Mouse (Mus musculus) CH12.LX (cell line): ENCODE measurements at regions not wholly inside any gene's neighbourhood (a gene's known extent, or its start where the extent isn't known, plus 50 kb on each side); places are given as distances from the start of the nearest gene placed in this dataset.

Source experiments
- DNase-seq: peaks from one replicate; pipeline ENCODE4 v3.0.0-alpha.2; 2013; ENCODE audit errors: extremely low read depth
- H3K27ac ChIP-seq: 2 replicates; pipeline ENCODE4 v1.5.1; 2012; ENCODE audit warnings: low read depth, mild to moderate bottlenecking, control low read depth, moderate library complexity; ENCODE audit not compliant: insufficient read depth
- H3K27me3 ChIP-seq: replicated peaks from 2 replicates; pipeline ENCODE3; 2012; ENCODE audit warnings: inconsistent platforms
- H3K36me3 ChIP-seq, 2 experiments: replicated peaks in 1 of 2; 2 replicates each; pipeline versions ENCODE3 to v1.6.1; 2012; ENCODE audit warnings: inconsistent platforms in 1 of 2, low read length in 1 of 2, mild to moderate bottlenecking in 1 of 2, mixed read lengths in 1 of 2, moderate library complexity in 1 of 2; ENCODE audit not compliant: control insufficient read depth in 1 of 2, insufficient read depth in 1 of 2
- H3K4me1 ChIP-seq, 2 experiments: 2 replicates each; pipeline ENCODE4 v1.6.1; 2012; ENCODE audit warnings: inconsistent platforms in 1 of 2, moderate library complexity in 1 of 2; ENCODE audit not compliant: insufficient read depth in 2 of 2, control insufficient read depth in 1 of 2
- H3K4me2 ChIP-seq: 2 replicates; pipeline ENCODE4 v1.6.1; 2012; ENCODE audit warnings: low read depth, mild to moderate bottlenecking, control low read depth; ENCODE audit not compliant: poor library complexity, insufficient read depth, severe bottlenecking
- H3K4me3 ChIP-seq, 3 experiments: fragments of 150-350 bp in 1 of 3; sonication (generic) in 1 of 3; replicated peaks in 1 of 3; 2 replicates each; pipeline versions ENCODE3 to v1.5.1; 2011 to 2012; ENCODE audit warnings: low read depth in 2 of 3, low read length in 2 of 3, mild to moderate bottlenecking in 2 of 3, moderate library complexity in 2 of 3, control low read depth in 1 of 3, improper control_type of control experiment in 1 of 3, inconsistent platforms in 1 of 3, mixed read lengths in 1 of 3; ENCODE audit not compliant: poor library complexity in 1 of 3
- H3K79me2 ChIP-seq: replicated peaks from 2 replicates; pipeline ENCODE4 v1.6.1; 2012; ENCODE audit warnings: mild to moderate bottlenecking, moderate library complexity; ENCODE audit not compliant: control insufficient read depth, poor library complexity, insufficient read depth, severe bottlenecking; ENCODE audit errors: extremely low read depth
- H3K9ac ChIP-seq: 2 replicates; pipeline ENCODE4 v1.6.1; 2012; ENCODE audit warnings: low read depth, mild to moderate bottlenecking, control low read depth, moderate library complexity; ENCODE audit not compliant: insufficient read depth
- H3K9me3 ChIP-seq: replicated peaks from 2 replicates; pipeline ENCODE3; 2012; ENCODE audit warnings: low read length, inconsistent platforms, mixed read lengths
- BHLHE40 ChIP-seq: IDR thresholded peaks from 2 replicates; pipeline ENCODE4 v1.6.1; 2011; ENCODE audit warnings: mild to moderate bottlenecking, low read depth, low read length, improper control_type of control experiment
- CHD1 ChIP-seq: IDR thresholded peaks from 2 replicates; pipeline ENCODE4 v1.6.1; 2012; ENCODE audit warnings: low read depth, low read length, improper control_type of control experiment, inconsistent platforms
- CHD2 ChIP-seq: IDR thresholded peaks from 2 replicates; pipeline ENCODE4 v1.6.1; 2011; ENCODE audit warnings: low read length, improper control_type of control experiment
- ELF1 ChIP-seq: IDR thresholded peaks from 2 replicates; pipeline ENCODE4 v1.6.1; 2014; ENCODE audit warnings: low read depth, mild to moderate bottlenecking, inconsistent platforms, low read length, improper control_type of control experiment
- ETS1 ChIP-seq: conservative IDR thresholded peaks from 2 replicates; pipeline ENCODE4 v1.6.1; 2012; ENCODE audit warnings: low read depth, mild to moderate bottlenecking, inconsistent platforms, low read length, improper control_type of control experiment, moderate library complexity
- GABPA ChIP-seq: IDR thresholded peaks from 2 replicates; pipeline ENCODE4 v1.6.1; 2012; ENCODE audit warnings: low read depth, low read length, improper control_type of control experiment, inconsistent platforms; ENCODE audit not compliant: insufficient replicate concordance
- HCFC1 ChIP-seq: IDR thresholded peaks from 2 replicates; pipeline ENCODE4 v1.6.1; 2012; ENCODE audit warnings: low read depth, mild to moderate bottlenecking, inconsistent platforms, low read length, improper control_type of control experiment
- JUND ChIP-seq: conservative IDR thresholded peaks from 2 replicates; pipeline ENCODE4 v1.6.1; 2011; ENCODE audit warnings: low read depth, low read length, improper control_type of control experiment
- MAFK ChIP-seq: IDR thresholded peaks from 2 replicates; pipeline ENCODE4 v1.6.1; 2011; ENCODE audit warnings: low read length, improper control_type of control experiment; ENCODE audit not compliant: insufficient replicate concordance
- MAZ ChIP-seq: IDR thresholded peaks from 2 replicates; pipeline ENCODE4 v1.6.1; 2012; ENCODE audit warnings: low read depth, mild to moderate bottlenecking, inconsistent platforms, low read length, improper control_type of control experiment, moderate library complexity
- MYC ChIP-seq: IDR thresholded peaks from 2 replicates; pipeline ENCODE4 v1.6.1; 2011; ENCODE audit warnings: low read depth, mild to moderate bottlenecking, improper control_type of control experiment, low read length
- POLR2AphosphoS2 ChIP-seq: IDR thresholded peaks from 2 replicates; pipeline ENCODE4 v1.6.1; 2011; ENCODE audit warnings: low read depth, low read length, improper control_type of control experiment
- RAD21 ChIP-seq: IDR thresholded peaks from 2 replicates; pipeline ENCODE4 v1.6.1; 2011; ENCODE audit warnings: low read depth, mild to moderate bottlenecking, low read length, improper control_type of control experiment, moderate library complexity
- RCOR1 ChIP-seq: conservative IDR thresholded peaks from 2 replicates; pipeline ENCODE4 v1.6.1; 2012; ENCODE audit warnings: low read depth, mild to moderate bottlenecking, inconsistent platforms, low read length, improper control_type of control experiment
- SIN3A ChIP-seq: IDR thresholded peaks from 2 replicates; pipeline ENCODE4 v1.6.1; 2012; ENCODE audit warnings: low read length, improper control_type of control experiment, inconsistent platforms
- SMC3 ChIP-seq: IDR thresholded peaks from 2 replicates; pipeline ENCODE4 v1.6.1; 2011; ENCODE audit warnings: low read depth, low read length, improper control_type of control experiment
- TBP ChIP-seq: conservative IDR thresholded peaks from 2 replicates; pipeline ENCODE4 v1.6.1; 2011; ENCODE audit warnings: low read depth, low read length, improper control_type of control experiment
- UBTF ChIP-seq: IDR thresholded peaks from 2 replicates; pipeline ENCODE4 v1.6.1; 2012; ENCODE audit warnings: low read depth, mild to moderate bottlenecking, inconsistent platforms, low read length, improper control_type of control experiment, moderate library complexity
- ZKSCAN1 ChIP-seq: IDR thresholded peaks from 2 replicates; pipeline ENCODE4 v1.6.1; 2012; ENCODE audit warnings: low read depth, inconsistent platforms, low read length, improper control_type of control experiment, borderline replicate concordance
- dilution Hi-C: fragments of 300-500 bp; cut with MboI; formaldehyde crosslinking; loops from 2 replicates; pipeline ENCODE4 v1.14.3; 2020; ENCODE audit warnings: low sequenced_read_pairs; ENCODE audit not compliant: extremely low pct_unique_long_range_greater_than_20kb, extremely low pct_ligation_motif_present
- in situ Hi-C: fragments of 300-500 bp; cut with MboI; formaldehyde crosslinking; loops from 3 replicates; pipeline ENCODE4 v1.14.3; 2019; ENCODE audit warnings: low sequenced_read_pairs, low pct_ligation_motif_present, low pct_unique_long_range_greater_than_20kb, mixed read lengths

DNA sequence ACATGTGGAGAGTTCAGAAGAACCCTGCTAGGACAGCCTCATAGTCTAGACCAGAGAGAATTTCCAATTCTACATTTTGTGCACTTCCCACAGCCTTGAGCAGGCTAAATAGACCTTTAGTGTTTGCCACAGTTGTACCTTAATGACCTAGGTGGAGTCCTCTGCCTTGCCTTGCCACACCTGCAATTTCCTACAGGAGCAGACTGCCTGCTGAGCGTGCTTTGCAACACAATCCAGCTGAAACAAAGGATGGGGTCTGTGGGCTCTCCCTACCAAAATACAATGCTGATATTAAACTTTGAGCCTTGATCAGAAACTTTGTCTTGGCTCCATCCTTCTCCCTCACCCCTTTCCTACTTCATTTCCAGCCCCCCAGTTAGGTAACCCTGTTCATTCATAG, 326.0 kb upstream of the Snx7 start:
- Histone ChIP-seq H3K36me3 (no peaks in the 10 kb centered on the region), H3K4me3 (no peak overlapping the region), H3K27me3 (no peaks in the 10 kb centered on the region), H3K9me3 (peaks cover 23% of the 10 kb centered on the region), H3K79me2 (no peaks in the 10 kb centered on the region), H3K9ac (no peak overlapping the region), H3K4me2 (no peak overlapping the region), H3K4me1 (no peaks in the 10 kb centered on the region), H3K27ac (no peak overlapping the region)
- in situ Hi-C loops, result no loop called here
- no peak for TF ChIP-seq ZKSCAN1
- no peak for TF ChIP-seq SMC3
- no peak for TF ChIP-seq CHD1
- TF ChIP-seq UBTF, result no peak
- no peak for TF ChIP-seq JUND
- TF ChIP-seq BHLHE40, result no peak
- TF ChIP-seq MYC, result no peak
- dilution Hi-C loops, result no loop called here
- no peak for DNase-seq

DNA sequence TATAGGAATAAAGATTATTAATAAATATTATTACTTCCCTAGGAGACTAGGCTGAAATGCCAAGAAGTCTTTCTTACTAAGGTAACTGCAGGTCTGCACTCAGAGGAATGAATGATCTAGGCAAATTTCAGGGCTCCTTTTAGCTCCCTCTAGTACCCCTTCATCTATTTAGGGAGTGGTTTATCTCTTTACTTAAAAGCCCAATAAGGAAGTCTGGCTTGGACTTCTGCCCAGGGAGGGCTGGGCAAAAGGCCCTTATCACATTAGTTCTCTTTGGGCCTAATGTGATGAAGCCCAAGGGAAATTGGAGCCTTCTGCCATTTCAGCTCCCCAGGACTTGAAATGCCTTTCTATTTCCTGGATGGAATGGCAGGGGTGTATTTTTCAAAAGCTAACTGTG, 320.6 kb upstream of the Snx7 start:
- dilution Hi-C loops, result no loop called here
- H3K4me1 ChIP-seq, result no peaks in the 10 kb centered on the region

DNA sequence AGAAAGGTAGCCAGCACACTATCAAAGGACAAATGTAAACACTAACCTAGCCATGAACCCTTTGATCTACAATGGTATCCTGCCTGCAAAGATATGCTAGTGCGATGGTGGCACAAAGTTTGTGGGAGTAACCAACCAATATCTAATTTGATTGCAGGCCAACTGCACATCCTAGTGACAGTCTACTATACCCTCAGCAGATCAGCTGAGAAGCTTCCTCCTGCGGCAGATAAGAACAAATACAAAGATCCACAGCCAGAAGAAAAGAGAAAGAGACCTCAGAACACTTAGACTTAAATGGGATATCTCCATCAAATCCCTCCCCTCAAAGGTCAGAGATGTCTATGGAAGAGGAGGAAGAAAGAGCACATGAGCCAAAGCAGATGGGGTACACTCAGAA, 308.7 kb upstream of the Snx7 start:
- Histone ChIP-seq H3K4me2 (no peak overlapping the region), H3K9ac (no peak overlapping the region), H3K4me3 (no peak overlapping the region), H3K27ac (no peak overlapping the region), H3K36me3 (no peaks in the 10 kb centered on the region), H3K27me3 (no peaks in the 10 kb centered on the region), H3K9me3 (peaks cover 14% of the 10 kb centered on the region), H3K79me2 (no peaks in the 10 kb centered on the region), H3K4me1 (no peaks in the 10 kb centered on the region)
- in situ Hi-C loops, result no loop called here
- dilution Hi-C loops, result no loop called here
- DNase-seq, result no peak
- TF ChIP-seq POLR2AphosphoS2 (no peak), TBP (no peak), BHLHE40 (no peak), MYC (no peak), SIN3A (no peak), RCOR1 (no peak), MAFK (no peak), HCFC1 (no peak), RAD21 (no peak), CHD2 (no peak), GABPA (no peak)

More for the DNA sequence above, 320.6 kb upstream of the Snx7 start:
- H3K36me3 ChIP-seq, result no peaks in the 10 kb centered on the region
- TF ChIP-seq ELF1 (no peak), BHLHE40 (no peak), ETS1 (no peak), MAZ (no peak)
- no peak overlapping the region for H3K9ac ChIP-seq
- no peaks in the 10 kb centered on the region for H3K79me2 ChIP-seq
- no peaks in the 10 kb centered on the region for H3K27me3 ChIP-seq
- no peak for DNase-seq
- H3K4me3 ChIP-seq, result no peak overlapping the region
- peaks cover 21% of the 10 kb centered on the region for H3K9me3 ChIP-seq
- in situ Hi-C loops, result no loop called here
- H3K4me2 ChIP-seq, result no peak overlapping the region
- H3K27ac ChIP-seq, result no peak overlapping the region
